Mouse (Mus musculus) gonadal fat pad, adult 2 months (tissue): Measurements from ENCODE around the gene Wdr60. TPM values are rescaled to one million over a fixed set of nuclear protein-coding genes. Genes with fewer than 3 reads are reported as not detected.
A peak's percentile ranks its signal among the peaks of the same experiment; 100 is the strongest.

Experiments
- DNase-seq: peaks from one replicate; pipeline ENCODE4 v3.0.0-alpha.2; 2012; ENCODE audit warnings: low read depth
- polyA plus RNA-seq: library from polyadenylated mRNA; depleted of rRNA; stranded (reverse); fragments of >200 nt; gene quantifications from 2 replicates; pipeline ENCODE4 v1.2.3, GENCODE M21; 2012

The Wdr60 gene
- polyA plus RNA-seq, 1 experiment, result 7.5 TPM

DNA sequence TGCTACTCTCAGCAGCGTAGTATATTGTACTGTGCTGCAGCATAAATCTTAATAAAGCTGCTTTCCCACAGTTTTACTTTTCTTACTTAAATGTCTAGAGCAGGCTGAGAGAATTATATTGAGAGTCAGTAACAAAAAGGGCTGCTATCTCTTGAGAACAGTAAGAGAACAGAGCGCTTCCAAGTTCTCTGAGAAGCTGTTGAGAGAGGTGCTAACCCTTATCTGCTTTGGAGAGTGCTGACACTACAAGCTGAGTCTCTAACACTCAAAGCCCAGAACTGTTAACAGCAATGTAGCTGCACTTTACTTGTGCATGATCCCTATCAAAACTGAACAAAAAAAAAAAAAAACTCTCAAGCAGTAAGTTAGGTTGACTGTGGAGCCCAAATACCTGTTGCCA is 2.5 kb upstream of the Wdr60 start:
- no peak for DNase-seq

DNA sequence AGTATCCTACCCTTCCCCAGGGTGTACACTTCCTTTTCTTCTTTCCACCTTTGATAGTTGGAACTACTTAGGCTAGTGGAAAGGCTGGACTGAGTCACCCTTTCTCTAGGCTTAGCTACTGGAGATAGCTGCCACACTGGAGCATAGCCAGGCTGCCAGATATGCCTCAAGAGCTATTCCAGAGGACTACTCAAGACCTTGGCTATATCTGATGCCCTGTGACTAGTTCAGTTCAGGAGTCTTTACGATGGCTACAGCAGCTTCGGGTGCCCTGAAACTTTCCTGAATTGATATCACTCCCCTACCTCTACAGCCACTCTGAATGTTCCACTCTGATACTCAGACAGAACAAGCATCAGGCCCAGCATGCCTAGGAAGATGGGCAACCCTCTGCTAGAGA is 1.9 kb upstream of the Wdr60 start:
- DNase-seq, result no peak

DNA sequence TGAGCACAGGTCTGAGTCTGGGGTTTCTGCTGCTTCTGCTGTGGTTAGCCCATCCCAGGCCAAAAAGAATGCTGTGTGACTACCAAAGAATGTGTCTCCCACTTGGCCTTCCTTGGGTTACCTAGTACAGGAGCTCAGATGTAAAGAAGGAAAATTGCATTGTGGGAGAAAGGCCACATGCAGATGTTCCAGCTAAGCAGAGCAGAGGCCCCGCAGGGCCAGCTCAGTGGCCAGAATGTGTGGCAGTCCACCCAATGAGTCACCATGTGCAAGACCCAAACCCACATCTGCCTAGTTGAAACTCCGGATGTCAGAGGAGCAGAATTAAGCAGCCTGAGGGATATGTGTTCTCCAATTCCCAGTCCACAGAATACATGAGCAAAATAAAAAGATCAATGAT is 4.5 kb downstream of the Wdr60 start:
- DNase-seq, result no peak

DNA sequence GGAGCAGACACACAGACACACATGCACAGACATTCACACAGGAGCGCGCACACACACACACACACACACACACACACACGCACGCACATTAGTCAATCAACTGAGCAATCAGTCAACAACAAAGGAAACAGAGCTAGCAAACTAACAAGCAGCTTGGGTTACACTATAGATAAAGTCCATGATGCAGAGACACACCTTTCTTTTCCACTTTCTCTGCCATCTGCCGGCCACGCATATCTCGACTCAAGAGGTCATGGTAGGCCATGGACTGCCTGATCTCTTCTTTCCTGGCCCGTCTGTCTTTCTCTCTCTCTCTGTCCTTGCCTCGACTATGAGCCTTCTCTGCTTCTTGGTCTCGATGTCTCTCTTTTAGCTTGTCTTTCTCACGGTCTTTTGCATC is 7.2 kb downstream of the Wdr60 start:
- no peak for DNase-seq

DNA sequence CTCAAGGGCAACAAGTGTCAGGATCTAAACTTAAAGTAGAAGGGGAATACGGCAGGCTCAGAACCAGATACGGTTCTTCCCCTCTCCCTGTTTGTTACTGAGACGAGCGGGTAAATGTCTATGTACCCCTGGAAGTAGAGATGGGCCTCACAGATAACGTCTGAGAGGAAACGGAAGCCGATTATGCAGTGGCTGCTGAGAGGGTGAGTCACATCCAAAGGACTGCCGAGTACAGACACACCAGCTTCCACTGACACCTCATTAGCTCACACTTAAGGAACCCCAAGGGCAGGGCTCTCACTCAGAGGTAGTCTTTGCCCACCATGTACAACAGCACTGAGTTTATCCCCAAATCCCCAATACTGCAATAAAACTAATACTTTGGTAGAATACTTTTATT is 8.2 kb downstream of the Wdr60 start:
- no peak for DNase-seq

DNA sequence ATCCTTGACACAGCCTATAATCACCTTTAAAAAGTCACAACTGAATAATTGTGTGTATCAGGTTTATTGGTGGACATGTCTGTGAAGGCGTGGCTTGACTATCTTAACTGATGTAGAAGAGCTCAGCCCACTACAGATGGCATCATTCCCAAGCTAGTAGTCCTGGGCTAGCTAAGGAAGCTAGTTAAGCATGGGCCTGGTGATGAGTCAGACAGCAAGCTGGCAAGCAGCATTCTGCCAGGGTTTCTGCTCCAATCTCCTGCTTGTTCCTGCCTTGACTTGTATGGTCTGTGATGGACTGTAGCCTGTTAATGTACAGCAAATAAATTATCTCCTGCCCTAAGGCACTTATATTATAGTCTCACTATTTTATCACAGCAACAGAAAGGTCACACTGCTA is 18.2 kb downstream of the Wdr60 start:
- no peak for DNase-seq

DNA sequence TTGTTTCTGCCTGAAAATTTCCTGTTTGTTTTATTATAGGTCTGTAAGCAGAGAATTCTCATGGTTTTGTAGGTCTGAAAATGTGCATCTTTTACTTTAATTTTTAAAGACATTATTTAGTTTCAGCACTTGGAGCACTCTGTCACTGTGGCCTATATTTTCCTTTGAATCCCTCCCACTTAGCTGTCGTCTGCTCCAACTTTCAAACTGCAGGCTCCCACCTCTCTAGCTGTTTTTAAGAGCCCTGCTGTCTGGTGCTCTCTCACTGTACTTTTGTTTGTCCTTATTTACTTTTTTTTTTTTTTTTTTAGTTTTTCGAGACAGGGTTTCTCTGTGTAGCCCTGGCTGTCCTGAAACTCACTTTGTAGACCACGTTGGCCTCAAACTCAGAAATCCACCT is 24.0 kb downstream of the Wdr60 start:
- DNase-seq, result no peak

DNA sequence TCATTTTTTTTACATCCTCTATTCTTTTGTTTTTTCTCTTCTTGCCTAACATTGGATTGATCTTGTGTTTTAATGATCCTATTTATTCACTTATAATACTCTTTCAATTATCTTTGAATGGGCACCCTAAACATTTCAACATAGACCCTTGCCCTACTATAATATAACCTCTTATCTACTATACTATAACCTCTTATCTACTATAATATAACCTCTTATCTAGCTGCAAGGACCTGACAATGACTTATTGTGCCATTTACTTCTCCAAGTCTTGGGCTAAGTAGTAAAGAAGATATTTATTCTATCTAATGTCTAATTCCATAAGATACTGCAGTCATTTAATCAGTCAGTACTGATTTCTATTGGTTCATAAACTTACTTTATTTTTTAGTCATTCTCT is 24.5 kb downstream of the Wdr60 start:
- DNase-seq, result no peak

DNA sequence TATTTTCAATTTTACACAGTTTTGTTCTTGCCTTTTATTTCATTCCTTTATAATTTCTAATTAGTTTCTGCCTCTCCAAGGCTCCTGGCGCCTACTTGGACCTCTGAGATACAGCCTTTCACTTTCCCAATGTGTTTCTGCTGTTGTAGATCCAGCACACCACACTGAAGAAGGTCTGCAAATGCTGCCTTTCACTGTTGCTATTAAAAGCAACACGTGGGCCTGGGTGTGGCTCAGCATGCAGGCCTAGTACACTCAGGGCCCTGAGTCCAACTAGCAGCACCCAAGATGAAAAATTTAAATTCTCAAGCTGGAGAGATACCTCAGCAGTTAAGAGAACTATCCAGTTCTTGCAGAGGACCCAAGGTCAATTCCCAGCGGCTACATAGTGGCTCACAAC is 26.2 kb downstream of the Wdr60 start:
- no peak for DNase-seq

DNA sequence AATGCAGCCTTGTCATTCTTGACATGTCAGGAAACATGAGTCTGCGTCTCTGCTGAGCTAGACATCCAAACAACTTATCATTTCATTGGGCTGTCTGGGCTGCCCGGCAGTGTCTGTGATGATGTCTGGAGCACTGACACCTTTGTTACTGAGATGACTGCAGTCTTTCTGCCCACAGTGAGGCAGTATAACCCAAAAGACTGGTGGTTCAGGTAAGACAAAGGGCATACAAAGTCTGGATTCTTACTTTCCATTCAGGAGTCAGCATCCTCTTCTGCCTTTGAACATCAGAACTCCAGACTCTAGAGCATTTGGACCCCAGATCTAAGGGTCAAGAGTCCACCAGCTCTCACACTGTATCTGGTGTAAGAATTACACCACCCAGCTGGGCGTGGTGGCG is 27.5 kb downstream of the Wdr60 start:
- no peak for DNase-seq

DNA sequence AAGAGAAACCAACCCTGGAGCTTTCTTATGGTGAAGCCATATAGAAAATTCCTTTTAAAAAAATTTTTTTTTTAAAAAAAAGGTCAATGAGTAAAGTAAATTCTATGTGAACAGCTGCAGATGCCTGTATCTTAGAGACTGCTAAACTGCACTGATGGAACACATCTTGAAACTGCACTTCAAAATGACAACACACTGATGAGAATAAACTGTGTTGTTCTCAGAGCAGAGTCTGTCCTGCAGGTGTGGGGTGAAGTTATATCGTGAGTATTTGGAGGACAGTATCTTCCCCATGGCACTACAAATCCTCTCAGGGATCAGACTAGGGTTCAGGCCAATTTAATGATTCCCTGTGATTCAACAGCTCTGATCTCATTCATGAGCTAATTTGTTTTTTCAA is 30.8 kb downstream of the Wdr60 start:
- no peak for DNase-seq

DNA sequence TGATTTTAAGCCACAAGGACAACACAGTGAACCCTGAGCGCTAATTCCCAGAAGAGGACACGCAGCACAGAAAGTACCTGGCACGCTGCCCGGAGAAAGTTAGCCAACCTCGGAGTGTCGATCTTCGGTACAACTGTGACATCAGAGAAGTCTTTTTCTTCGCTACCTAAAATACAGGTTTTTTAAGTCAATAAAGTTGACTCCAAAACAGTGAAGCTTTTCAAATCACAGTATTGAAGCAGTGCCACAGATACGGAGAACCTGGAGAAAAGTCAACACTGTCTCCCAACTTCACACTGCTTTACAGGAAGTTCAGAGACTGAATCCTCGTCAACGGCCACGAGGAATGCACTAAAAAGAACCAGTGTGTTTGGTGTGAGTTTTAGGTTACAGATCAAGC is 31.2 kb downstream of the Wdr60 start:
- peak; percentile 70 for DNase-seq

DNA sequence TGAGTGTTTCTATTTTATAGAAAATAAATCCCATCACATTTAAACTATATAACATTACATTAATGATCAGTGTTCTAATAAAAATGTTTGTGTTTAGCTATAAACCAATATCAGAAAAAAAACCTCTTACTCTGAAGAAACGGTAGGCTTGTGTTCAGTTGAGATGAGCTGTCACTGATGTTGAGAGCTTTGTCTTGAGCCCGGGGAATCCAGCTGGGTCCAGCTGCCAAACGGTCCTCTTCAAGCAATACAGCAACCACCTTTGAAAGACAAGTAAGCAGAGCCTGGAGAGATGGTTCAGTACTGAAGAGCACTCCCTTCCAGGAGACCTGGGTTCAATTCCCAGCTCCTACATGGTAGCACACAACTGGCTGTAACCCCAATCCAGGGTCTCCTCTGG is 33.4 kb downstream of the Wdr60 start:
- no peak for DNase-seq

DNA sequence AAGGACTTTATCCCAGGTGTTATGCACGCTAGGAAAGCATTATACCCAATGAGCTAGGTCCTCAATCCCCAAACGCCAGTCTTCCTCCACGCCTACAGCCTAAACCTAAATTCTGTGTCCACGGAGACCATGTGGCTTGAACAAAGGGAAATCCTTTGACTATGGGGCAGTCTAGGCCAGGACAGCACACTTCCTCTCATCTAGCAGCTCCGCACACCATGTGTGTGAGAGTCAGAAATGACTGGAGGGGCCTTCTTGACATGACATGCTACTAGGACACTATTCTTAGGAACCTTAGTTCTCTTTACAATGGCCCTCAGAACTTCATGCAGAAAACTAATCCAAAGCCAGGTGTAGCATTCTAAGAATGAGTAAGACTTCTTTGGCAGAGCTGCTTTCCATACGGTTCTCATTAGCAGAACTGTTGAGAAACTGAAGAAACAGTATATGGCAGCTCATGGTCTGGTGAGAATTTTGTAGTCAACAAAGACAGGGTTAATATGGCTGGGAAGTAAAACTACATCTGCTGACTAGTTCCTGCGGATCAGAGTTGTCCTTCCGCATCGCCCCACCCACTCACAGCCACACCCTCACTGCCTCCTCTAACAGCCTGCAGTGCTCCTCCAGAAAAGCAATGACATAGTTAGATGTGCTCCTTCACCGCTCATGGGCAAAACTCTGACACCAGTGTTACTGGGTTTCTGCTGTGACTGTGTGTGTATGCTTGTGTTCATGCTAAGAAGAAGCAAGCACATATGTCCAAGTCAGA is 36.3 kb downstream of the Wdr60 start:
- DNase-seq, result no peak

DNA sequence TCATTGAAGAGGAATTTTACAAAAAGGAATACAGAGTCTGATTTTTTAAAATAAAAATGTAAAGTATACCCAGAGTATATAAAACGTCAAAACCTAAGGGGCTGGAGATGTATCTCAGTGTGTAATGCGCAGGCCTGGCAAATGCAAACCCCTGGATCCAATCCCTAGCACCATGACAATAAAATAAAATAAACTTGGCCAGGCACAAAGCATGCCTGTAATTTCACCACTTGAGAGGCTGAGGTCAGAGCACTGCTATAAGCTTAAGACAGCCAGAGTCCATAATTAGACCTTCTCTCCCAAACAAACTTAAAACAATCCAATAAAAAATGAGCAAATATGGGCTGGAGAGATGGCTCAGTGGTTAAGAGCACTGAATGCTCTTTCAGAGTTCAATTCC is 39.7 kb downstream of the Wdr60 start:
- no peak for DNase-seq

DNA sequence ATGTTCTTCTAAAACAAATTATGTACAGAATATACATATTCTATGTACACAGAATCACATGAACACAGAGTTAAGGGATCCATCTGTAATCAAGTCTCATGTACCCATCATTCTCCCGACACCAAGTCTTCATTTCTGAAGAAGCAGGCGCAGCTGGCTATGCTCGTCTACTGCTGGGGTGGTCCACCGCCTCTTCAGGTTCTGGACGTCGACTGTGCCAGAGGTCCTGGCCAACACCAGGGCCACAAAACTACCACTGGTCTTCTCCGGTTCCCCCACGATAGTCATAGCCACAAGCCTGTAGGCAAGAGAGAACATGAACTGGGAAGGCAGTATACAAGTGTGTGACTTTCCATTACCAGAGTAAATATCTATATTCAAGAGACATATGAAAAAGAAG is 55.3 kb downstream of the Wdr60 start:
- DNase-seq, result no peak

DNA sequence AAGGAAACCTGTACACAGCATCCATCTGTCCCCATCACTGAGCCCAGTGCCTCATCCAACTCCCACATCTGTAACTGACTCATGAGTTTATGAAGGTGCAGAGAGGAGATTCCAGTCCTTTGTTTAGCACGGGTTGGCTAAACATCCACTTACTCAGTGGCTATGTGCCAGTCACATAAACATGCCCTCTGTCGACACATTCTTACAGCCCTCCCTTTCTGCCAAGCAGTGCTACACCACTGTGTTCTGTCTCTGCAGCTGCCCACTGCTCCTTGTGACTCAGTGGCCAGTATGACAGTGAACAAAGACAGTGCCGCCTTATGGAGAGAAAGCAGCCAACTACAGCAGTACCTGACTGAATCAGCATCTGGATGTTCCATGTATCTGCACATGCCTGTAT is 57.1 kb downstream of the Wdr60 start:
- no peak for DNase-seq

DNA sequence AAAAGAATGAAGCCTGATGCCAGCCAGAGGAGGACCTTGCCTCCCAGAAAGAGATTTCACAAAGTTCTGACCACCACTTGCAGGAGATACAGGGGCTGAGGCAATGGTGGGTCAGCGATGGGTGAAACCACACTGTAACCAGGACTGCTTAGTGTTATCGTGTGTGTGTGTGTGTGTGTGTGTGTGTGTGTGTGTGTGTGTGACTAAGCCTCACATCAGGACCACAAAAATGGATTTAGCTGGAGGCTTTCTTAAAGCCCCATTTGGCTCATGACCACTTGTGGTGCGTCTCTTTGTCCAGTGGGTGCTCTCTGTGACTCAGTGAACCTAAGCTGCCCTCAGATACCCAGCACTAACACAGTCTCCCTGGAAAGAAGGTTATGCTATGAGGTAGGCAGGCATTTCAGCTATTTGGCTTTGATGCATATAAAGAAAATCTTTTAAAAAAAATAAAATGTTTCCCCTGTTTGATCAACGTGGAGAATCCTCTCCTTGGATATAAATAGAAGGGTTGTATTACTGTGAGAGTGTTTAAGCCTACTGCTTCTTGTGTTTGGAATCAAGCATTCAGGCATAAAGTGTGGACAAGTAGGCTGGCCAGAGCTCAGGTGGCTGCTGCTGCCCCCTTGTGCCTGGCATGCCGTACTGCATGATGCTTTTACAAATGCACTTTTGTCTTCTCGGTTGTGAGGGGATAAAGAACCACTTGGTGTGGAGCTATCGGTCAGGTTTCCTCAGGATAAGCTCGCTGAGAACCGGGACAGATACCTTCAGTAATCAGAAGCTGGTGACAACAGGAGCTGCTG is 60.4 kb downstream of the Wdr60 start:
- DNase-seq, result no peak

DNA sequence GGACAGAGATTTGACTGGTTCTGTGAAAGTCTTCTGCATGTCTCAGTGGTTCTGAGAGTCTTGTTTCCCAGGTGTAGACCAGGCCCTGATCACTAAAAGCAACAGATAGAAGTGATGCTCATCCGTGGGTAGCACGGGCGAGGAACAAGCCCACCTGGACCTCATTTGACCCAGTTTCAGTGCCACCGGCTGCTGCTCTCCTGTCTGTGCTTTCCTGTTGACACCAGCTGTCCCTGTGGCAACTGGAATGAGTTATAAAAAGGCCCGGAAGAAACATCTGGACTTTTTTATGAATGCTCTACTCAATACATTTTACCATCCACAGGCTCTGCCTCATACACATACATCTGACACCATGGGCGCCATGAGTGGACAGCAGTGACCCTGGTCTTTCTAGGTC is 64.0 kb downstream of the Wdr60 start:
- DNase-seq, result no peak

DNA sequence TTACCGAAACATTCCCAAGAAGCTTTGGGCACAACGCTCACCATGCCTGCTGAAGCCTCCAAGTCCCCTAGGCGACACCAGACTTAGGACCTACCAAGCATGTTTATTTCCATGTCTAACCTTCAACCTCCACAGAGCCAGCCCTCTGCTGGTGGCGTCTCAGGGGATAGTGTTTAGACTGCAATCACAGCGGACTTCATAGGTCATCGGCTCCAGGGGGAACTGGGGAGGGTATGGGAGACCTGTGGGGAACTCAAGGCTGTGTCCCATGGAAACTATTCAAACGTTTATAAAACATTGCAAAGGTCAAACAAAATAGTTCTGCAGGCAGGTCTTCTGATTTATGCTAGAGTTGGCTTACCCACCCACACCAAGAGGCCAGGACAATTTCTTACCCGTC is 66.6 kb downstream of the Wdr60 start:
- DNase-seq, result no peak

DNA sequence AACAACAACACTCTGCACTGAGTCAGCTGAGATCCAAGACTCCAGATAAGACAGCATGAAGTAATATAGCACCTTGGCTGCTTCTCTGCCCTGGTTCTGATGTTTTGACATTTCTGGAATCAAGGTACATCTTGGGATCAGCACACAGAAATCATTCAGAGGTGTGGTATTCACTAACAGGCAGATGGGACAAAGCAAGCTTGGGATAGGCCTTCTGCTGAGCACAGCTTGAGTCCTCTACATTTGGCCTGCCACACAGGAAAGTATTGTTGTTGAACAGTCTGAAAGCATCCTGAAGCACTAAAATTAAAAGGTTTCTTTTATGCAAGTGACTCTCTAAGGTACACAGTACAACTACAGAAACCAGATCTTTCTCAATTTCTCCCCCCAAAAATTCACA is 68.2 kb downstream of the Wdr60 start:
- no peak for DNase-seq

DNA sequence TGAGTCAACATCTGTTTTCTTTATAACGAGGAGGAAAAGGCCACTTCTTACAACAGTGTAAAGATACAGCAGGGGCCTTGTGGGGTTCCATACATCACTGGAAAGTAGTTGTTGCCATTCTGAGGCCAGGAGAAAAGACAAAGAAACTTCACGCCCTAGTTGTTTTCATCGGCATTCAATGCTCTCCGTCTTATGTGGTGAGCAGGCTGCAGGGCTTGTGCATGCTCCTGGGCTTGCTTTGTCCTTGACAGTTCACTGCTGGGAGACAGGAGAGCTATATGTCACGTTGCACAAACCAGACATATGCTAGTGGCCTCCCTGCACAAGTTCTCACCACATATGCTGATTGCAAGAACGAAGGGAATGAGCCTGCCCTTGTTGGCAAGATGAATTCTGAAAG is 68.9 kb downstream of the Wdr60 start:
- DNase-seq, result no peak

DNA sequence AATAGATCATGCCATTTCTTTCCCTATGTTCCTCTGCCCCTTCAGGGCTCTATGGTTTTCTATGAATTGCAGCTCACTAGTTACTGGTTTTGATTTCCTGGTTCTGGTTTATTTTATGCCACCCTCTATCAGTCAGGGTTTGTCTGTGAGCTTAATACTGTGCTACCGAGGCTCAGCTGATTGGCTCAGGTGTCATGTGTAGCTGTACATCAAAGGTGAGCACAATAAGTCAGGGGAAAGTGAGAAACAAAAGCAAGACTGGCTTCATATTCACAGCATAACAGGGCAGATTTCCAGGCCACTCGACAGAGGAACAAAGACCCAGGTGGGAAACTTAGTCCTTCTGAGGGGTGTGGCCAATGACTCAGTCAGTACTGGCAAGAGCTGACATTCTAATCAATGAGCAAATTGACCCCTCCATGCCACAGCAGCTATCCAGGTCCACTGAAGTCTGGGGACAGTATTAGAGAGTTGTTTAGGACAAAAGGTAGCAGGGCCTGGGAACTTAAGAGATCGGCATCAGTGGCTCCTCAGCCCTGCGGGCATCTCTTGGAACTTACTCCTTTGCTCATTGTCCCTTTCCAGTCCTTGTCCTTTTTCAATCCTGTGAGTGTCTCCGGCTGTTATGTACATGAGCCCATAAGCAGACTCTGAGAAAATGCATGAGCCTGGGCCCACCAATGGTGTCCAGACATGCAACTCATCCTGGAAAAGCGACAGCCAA is 79.4 kb downstream of the Wdr60 start:
- no peak for DNase-seq
